Mouse (Mus musculus) heart, embryonic 12.5 days (tissue): ENCODE results near the gene Hoxa7. TPM values are rescaled to one million over a fixed set of nuclear protein-coding genes. Genes with fewer than 3 reads are reported as not detected.
A peak's percentile ranks its signal among the peaks of the same experiment; 100 is the strongest.

ENCODE experiments used
- ATAC-seq: fragments of 200-750 bp; cut with Nextera tagmentation; 2 replicates; pipeline ENCODE4 v1.8.0; 2017; ENCODE audit warnings: moderate TSS enrichment, moderate library complexity; ENCODE audit not compliant: insufficient number of reproducible peaks, low FRiP score
- H3K27ac ChIP-seq: fragments of 300-500 bp; sonication (generic); 2 replicates; pipeline ENCODE4 v1.5.1; 2016; ENCODE audit warnings: mild to moderate bottlenecking, moderate library complexity; ENCODE audit not compliant: poor library complexity, severe bottlenecking
- H3K27me3 ChIP-seq: fragments of 300-500 bp; sonication (generic); replicated peaks from 2 replicates; pipeline ENCODE4 v1.6.1; 2016; ENCODE audit warnings: mild to moderate bottlenecking, moderate library complexity
- H3K36me3 ChIP-seq: fragments of 300-500 bp; sonication (generic); 2 replicates; pipeline ENCODE4 v1.6.1; 2016; ENCODE audit warnings: mild to moderate bottlenecking, moderate library complexity
- H3K4me1 ChIP-seq: fragments of 300-500 bp; sonication (generic); replicated peaks from 2 replicates; pipeline ENCODE4 v1.6.1; 2016; ENCODE audit warnings: mild to moderate bottlenecking
- H3K4me2 ChIP-seq: fragments of 300-500 bp; sonication (generic); 2 replicates; pipeline ENCODE4 v1.6.1; 2016; ENCODE audit warnings: mild to moderate bottlenecking, moderate library complexity
- H3K4me3 ChIP-seq: fragments of 300-500 bp; sonication (generic); 2 replicates; pipeline ENCODE4 v1.5.1; 2016; ENCODE audit warnings: mild to moderate bottlenecking
- H3K9ac ChIP-seq: fragments of 300-500 bp; sonication (generic); 2 replicates; pipeline ENCODE4 v1.6.1; 2016; ENCODE audit warnings: mild to moderate bottlenecking, moderate library complexity
- H3K9me3 ChIP-seq: fragments of 300-500 bp; sonication (generic); replicated peaks from 2 replicates; pipeline ENCODE4 v1.6.1; 2016; ENCODE audit warnings: mild to moderate bottlenecking, moderate library complexity
- WGBS: fragments of 180-500 bp; shearing (Covaris S2); methylation state at CpG from one replicate; pipeline ENCODE4 v1.1.7; 2016; 5-methylcytosine and 5-hydroxymethylcytosine counted together
- microRNA counts: library from miRNA; unstranded; fragments of <30 nt; microRNA quantifications from one replicate; lab custom pipeline; 2017
- microRNA-seq: library from miRNA; unstranded; fragments of <30 nt; microRNA quantifications from one replicate; pipeline ENCODE4, GENCODE M21; 2017
- polyA plus RNA-seq: library from polyadenylated mRNA; unstranded; fragments of >200 nt; fragmentation: Nextera tagmentation; extraction: Ambion mirVana; gene quantifications from 2 replicates; pipeline ENCODE4 v1.2.1, GENCODE M21; 2016

Hoxa7 gene
- polyA plus RNA-seq, 1 experiment from 2014 or later: not detected

DNA sequence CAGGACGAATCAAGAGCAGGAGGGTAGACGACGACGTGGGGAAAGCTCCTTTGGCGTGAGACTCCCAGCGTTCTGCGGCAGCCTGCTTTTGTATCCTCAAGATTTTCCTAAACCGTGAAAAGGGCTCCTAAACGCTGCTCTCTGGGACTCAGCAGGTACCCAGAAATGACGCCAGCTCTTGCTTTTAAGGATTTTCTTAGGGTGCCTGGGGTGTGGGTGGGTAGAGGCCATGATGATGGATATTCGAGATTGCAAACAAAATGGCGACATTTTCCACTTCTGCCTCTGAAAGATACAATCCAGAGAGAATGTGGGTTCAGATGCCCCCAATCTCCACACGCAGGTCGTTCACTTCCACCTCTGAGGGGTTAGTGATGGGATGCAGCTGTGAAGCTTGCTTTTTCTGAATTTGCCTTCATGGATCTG lies 53.9 kb downstream of the Hoxa7 start:
- H3K4me1 ChIP-seq: peaks cover 19% of the 10 kb centered on the region
- H3K9ac ChIP-seq: no peak overlapping the region
- ATAC-seq: no peak
- 12% methylated on average over 14 of the region's 14 CpGs for WGBS
- no peaks in the 10 kb centered on the region for H3K36me3 ChIP-seq
- no peak overlapping the region for H3K4me2 ChIP-seq
- H3K9me3 ChIP-seq: no peaks in the 10 kb centered on the region
- H3K27ac ChIP-seq: no peak overlapping the region
- H3K4me3 ChIP-seq: no peak overlapping the region
- H3K27me3 ChIP-seq: peaks cover 94% of the 10 kb centered on the region

DNA sequence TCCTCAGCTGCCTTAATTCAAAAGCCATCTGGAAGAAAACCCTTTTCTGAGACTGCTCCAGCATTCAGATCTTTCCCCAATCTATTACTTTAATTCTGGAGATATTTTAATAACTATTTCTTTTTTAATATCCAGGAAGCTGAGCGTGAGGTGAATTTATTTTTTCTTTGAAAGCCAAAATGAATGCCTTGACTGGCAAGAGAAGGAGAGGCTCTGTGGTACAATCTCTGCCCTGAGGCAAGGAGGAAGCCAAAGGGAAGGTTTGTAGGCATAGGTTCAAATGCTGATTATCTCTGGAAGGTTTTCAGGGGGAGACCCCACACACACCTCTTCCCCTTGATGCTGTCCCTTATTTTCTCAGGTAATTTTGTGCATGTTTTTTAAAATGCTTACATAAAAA lies 54.5 kb downstream of the Hoxa7 start:
- Histone ChIP-seq H3K4me2 (no peak overlapping the region), H3K27me3 (peaks cover 89% of the 10 kb centered on the region), H3K4me1 (peaks cover 13% of the 10 kb centered on the region), H3K4me3 (no peak overlapping the region), H3K36me3 (no peaks in the 10 kb centered on the region), H3K9ac (no peak overlapping the region), H3K27ac (no peak overlapping the region), H3K9me3 (no peaks in the 10 kb centered on the region)
- WGBS: 30% methylated on average over 1 of the region's 1 CpGs
- ATAC-seq: no peak

DNA sequence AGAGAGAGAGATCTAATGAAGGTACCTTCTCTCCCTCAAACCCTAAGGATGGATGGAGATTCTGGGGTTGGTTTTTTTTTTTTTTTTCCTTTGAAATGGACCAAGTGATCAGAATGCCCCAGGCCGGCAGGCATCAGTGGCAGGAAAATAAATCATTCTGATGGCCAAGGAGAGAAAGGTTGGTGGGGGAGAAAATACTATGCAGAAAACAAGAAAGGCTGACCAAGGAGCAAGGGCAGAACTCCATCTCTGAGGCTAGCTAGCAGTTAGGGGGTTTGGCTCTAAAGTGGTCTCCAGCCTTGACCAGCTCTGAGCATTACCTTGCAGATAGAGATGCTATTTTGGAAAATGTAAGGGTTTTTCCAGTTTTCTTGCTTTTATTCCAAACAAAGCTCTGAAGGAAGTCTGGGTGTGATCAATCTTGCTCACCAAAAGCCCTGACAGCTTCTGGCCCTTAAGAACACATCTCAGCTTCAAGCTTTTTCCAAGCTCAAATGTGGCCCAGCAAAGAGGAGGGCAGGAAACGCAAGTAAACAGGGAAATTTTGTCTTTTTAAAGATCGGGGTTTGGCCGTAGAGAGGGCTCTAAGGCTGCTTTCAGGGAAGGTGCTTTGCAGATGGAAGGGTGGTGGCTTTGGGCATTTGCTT lies 55.1 kb downstream of the Hoxa7 start:
- Histone ChIP-seq H3K4me3 (no peak overlapping the region), H3K27ac (no peak overlapping the region), H3K9ac (no peak overlapping the region)

DNA sequence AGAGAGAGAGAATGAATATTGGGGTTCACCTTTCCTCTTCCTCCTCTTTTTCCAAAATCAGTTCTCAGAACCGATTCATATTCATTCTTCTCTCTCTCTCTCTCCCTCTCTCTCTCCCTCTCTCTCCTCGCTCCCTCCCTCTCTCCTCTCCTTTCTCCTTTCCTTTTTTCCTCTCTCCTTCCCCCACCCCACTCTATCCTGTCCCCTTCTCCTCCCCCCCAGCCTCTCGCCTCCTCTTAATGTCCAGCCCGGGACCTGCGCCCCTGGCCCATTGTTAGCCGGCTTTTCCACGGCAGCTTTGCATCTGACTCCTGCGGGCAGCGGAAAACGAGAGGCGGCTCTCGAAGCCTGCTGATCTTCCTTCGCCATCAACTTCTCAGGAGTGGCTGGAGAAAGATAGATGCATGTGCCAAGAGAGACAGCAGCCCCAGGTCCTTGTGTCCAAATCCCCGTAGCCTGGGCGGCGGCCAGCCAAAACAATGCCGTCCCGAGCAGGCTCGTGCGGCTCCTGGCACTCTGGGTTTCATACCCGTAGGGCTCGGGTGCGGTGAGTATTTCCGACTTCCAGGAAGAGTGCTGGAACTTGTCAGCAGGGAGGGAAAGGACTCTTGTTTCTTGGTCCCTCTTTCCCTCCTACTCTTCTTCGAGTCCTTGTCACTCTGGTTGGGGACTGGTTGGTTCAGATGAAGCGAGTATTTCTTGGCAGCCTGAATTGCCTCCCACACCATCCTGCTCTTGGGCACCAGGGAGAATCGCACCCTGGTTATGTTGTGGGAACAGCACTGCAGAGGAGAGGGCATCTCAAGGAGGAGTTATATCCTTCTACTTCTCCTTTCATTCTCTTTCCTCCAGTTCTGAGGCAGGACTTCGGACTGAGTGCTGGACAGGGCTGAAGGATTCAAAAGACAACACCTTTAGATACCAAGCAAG lies 55.9 kb downstream of the Hoxa7 start:
- H3K9me3 ChIP-seq: no peaks in the 10 kb centered on the region
- no peaks in the 10 kb centered on the region for H3K36me3 ChIP-seq
- ATAC-seq: no peak
- H3K9ac ChIP-seq: no peak overlapping the region
- H3K4me3 ChIP-seq: peak overlapping the region; percentile 20
- peaks cover 12% of the 10 kb centered on the region for H3K4me1 ChIP-seq
- 3% methylated on average over 28 of the region's 28 CpGs for WGBS
- peak overlapping the region; percentile 26 for H3K4me2 ChIP-seq
- peaks cover 85% of the 10 kb centered on the region for H3K27me3 ChIP-seq
- H3K27ac ChIP-seq: no peak overlapping the region

More for the DNA sequence above, 55.1 kb downstream of the Hoxa7 start:
- WGBS: 12% methylated on average over 4 of the region's 4 CpGs
- H3K36me3 ChIP-seq: no peaks in the 10 kb centered on the region
- H3K27me3 ChIP-seq: peaks cover 87% of the 10 kb centered on the region
- peaks cover 11% of the 10 kb centered on the region for H3K4me1 ChIP-seq
- no peak overlapping the region for H3K4me2 ChIP-seq
- no peaks in the 10 kb centered on the region for H3K9me3 ChIP-seq
- no peak for ATAC-seq

- Histone ChIP-seq H3K9me3 (no peaks in the 10 kb centered on the region), H3K27ac (0 out of 2 replicates have a peak within 1 kb of the TSS, but pooled peaks have one; percentile 4), H3K4me1 (peaks cover 13% of the 10 kb centered on the region), H3K4me2 (peak within 1 kb of the TSS; percentile 47), H3K4me3 (peak within 1 kb of the TSS; percentile 26), H3K9ac (peak within 1 kb of the TSS; percentile 19; the same call in 1 of the 2 replicates), H3K27me3 (peaks cover 85% of the 10 kb centered on the region), H3K36me3 (no peaks in the 10 kb centered on the region)
- under 1% methylated on average over 25 of the region's 25 CpGs for WGBS
- no peak for ATAC-seq
Measured at GRCm38 (mm10) chr6:52164626-52165440, 56.8 kb downstream of the Hoxa7 start, which contains the start of gene Hoxa2. TSS of gene Hoxa2 (minus strand) at chr6:52164831.

MicroRNAs within 50 kb of the gene (microRNA counts, 519-probe panel; counts per million panel counts)
- not detected for microRNA mmu-miR-196b (lab: Ali Mortazavi, UCI)

Small RNAs within 50 kb of the gene (microRNA-seq; reads per million reads assigned to microRNA genes)
- 295 reads per million, percentile 66 among the genes with 10 or more reads in this experiment for gene Mir196b

Other genes with a start within 250 kb of the Hoxa7 start
- 12.2 and 13.9 TPM in 2 replicates for gene Skap2, start 209.3 kb downstream of the Hoxa7 start, polyA plus RNA-seq
- 0.89 and 1.3 TPM in 2 replicates for gene Hoxa1, start 63.5 kb downstream of the Hoxa7 start, polyA plus RNA-seq
- 0.98 and 1.2 TPM in 2 replicates for gene Hoxa2, start 57.0 kb downstream of the Hoxa7 start, polyA plus RNA-seq
- gene 5730596B20Rik, start 44.4 kb downstream of the Hoxa7 start, polyA plus RNA-seq: 0.15 and 0.36 TPM in 2 replicates
- 0.38 and 0.39 TPM in 2 replicates for gene Hoxa4, start 30.1 kb downstream of the Hoxa7 start, polyA plus RNA-seq
- gene Hoxa5, start 17.3 kb downstream of the Hoxa7 start, polyA plus RNA-seq: 0.96 and 1.7 TPM in 2 replicates
- gene Hoxa6, start 13.1 kb downstream of the Hoxa7 start, polyA plus RNA-seq: not detected in 2 replicates
- gene Hoxa3, start 8.5 kb downstream of the Hoxa7 start, polyA plus RNA-seq: 0.72 and 0.80 TPM in 2 replicates
- not detected in 2 replicates for gene Gm28308, start 8.5 kb downstream of the Hoxa7 start, polyA plus RNA-seq
- 0.48 and 0.54 TPM in 2 replicates for gene Hoxa9, start 9.2 kb upstream of the Hoxa7 start, polyA plus RNA-seq
- 0.31 and 0.60 TPM in 2 replicates for gene Hoxa10, start 19.0 kb upstream of the Hoxa7 start, polyA plus RNA-seq
- gene Hoxa11, start 24.0 kb upstream of the Hoxa7 start, polyA plus RNA-seq: 0.09 TPM in 1 of 2 replicates, not detected in the other
- 0.10 TPM in 1 of 2 replicates, not detected in the other for gene Hoxa13, start 39.0 kb upstream of the Hoxa7 start, polyA plus RNA-seq
- gene Evx1, start 91.6 kb upstream of the Hoxa7 start, polyA plus RNA-seq: not detected in 2 replicates